Mouse (Mus musculus) MEL (cell line): ENCODE data around the gene B4galt1.

Source experiments
- CHD2 ChIP-seq: IDR thresholded peaks from 2 replicates; pipeline ENCODE4 v1.6.1; 2011; ENCODE audit warnings: low read length, improper control_type of control experiment
- CTCF ChIP-seq, 3 experiments: IDR thresholded peaks in 2 of 3; conservative IDR thresholded peaks in 1 of 3; 2 replicates each; pipeline ENCODE4 v1.5.1; 2011 to 2012; ENCODE audit warnings: low read length in 3 of 3, low read depth in 2 of 3, mild to moderate bottlenecking in 2 of 3, improper control_type of control experiment in 1 of 3, inconsistent platforms in 1 of 3, mixed read lengths in 1 of 3, moderate library complexity in 1 of 3; ENCODE audit not compliant: control insufficient read depth in 1 of 3, insufficient read depth in 1 of 3, poor library complexity in 1 of 3, severe bottlenecking in 1 of 3
- E2F4 ChIP-seq: IDR thresholded peaks from 2 replicates; pipeline ENCODE4 v1.6.1; 2011; ENCODE audit warnings: low read depth, low read length, improper control_type of control experiment, borderline replicate concordance
- EP300 ChIP-seq, 2 experiments: IDR thresholded peaks; 2 replicates each; pipeline ENCODE4 v1.6.1; 2011; ENCODE audit warnings: improper control_type of control experiment in 2 of 2, low read length in 2 of 2, low read depth in 1 of 2, mild to moderate bottlenecking in 1 of 2
- MYC ChIP-seq: IDR thresholded peaks from 2 replicates; pipeline ENCODE4 v1.6.1; 2011; ENCODE audit warnings: low read depth, mild to moderate bottlenecking, low read length, improper control_type of control experiment, moderate library complexity
- POLR2A ChIP-seq, 2 experiments: IDR thresholded peaks; 2 replicates each; pipeline ENCODE4 v1.6.1; 2011 to 2012; ENCODE audit warnings: low read length in 2 of 2, mild to moderate bottlenecking in 2 of 2, control low read depth in 1 of 2, improper control_type of control experiment in 1 of 2, low read depth in 1 of 2, moderate library complexity in 1 of 2; ENCODE audit not compliant: control insufficient read depth in 1 of 2, insufficient read depth in 1 of 2, poor library complexity in 1 of 2
- POLR2AphosphoS2 ChIP-seq: IDR thresholded peaks from 2 replicates; pipeline ENCODE4 v1.6.1; 2011; ENCODE audit warnings: low read length, improper control_type of control experiment
- SMC3 ChIP-seq: IDR thresholded peaks from 2 replicates; pipeline ENCODE4 v1.6.1; 2011; ENCODE audit warnings: low read depth, low read length, improper control_type of control experiment
- TAL1 ChIP-seq: IDR thresholded peaks from 2 replicates; pipeline ENCODE4 v1.6.1; 2012; ENCODE audit warnings: mild to moderate bottlenecking, inconsistent platforms, low read length, moderate library complexity, mixed read lengths
- USF1 ChIP-seq: IDR thresholded peaks from 2 replicates; pipeline ENCODE4 v1.6.1; 2014; ENCODE audit warnings: low read depth, mild to moderate bottlenecking, inconsistent platforms, low read length, improper control_type of control experiment, moderate library complexity
- ZKSCAN1 ChIP-seq: IDR thresholded peaks from 2 replicates; pipeline ENCODE4 v1.6.1; 2012; ENCODE audit warnings: low read depth, mild to moderate bottlenecking, inconsistent platforms, low read length, improper control_type of control experiment, moderate library complexity

DNA sequence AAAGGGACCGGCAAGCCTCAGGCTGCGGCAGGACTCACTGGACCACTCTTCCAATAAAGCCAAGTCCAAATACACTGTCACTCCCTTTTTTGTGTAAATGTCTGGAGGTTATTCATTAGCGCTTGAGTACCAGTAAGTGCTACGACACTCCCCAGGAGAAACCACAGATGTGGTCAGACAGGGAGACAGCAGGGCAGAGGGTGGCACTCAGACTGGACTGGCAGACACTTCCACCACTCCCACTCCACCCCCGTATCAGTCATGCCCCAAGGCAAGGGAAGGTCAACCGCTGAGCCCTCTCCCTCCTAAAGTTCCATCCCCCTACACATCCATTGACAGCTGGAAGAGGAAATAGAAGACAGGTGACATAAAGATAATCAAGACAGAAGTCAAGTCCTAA lies 35.4 kb downstream of the B4galt1 start:
- TF ChIP-seq CTCF (IDR thresholded peaks at IDR 0.05 in 2 of 3, conservative IDR thresholded peaks at IDR 0.05 in 1 of 3; ENCODE audit: control insufficient read depth in 1 of 3, insufficient read depth in 1 of 3, low read depth in 2 of 3, low read length in 3 of 3, poor library complexity in 1 of 3, severe bottlenecking in 1 of 3) (no peak), POLR2AphosphoS2 (no peak), CHD2 (no peak), E2F4 (no peak), TAL1 (no peak), SMC3 (no peak), POLR2A (IDR thresholded peaks at IDR 0.05; ENCODE audit: control insufficient read depth in 1 of 2, insufficient read depth in 1 of 2, low read depth in 1 of 2, low read length in 2 of 2, poor library complexity in 1 of 2) (no peak), MYC (no peak), USF1 (no peak), EP300 (IDR thresholded peaks at IDR 0.05; ENCODE audit: low read depth in 1 of 2, low read length in 2 of 2) (no peak), ZKSCAN1 (no peak)
